Comparison of ENCODE assay signal across 15 mouse cellular contexts in the genomic region with DNA sequence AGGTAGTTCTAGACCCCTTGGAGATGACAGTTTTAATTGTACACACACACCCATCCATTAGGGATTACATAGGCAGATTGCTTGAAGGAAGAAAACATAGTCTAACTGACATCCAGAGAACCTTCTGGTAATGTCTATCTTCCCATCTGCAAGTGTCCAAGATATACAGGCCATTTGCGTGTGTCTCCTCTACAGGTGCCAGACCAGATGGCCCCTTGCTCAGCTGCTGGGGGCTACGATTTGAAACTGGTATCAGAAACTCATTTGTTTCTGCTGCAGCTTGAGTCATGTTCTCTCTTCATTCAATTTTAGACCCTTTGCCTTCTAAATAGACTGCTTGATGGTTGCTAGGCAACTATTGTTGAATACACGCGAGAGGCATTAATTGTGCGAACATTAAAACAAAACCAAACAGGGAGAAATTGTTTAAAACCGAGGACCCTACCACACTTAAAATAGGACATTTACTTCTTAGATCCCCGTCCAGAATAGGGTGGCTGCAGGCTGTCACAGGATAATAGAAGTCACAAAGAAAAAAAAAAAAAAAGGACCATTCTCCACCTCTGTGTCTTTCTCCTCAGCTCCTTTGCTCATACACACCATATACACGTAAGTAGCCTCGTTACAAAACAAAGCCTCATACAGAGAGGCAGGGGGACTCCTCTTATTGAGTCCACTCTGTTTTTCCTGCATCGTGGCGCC.
DNase-seq lines count a peak whose midpoint lies in the region; ATAC-seq lines count a peak whose summit lies in the region.
"Had no signal": no experiment of that assay in that cellular context is flagged by ENCODE, and none has a peak within 500 bp of the region (broad histone marks: within the 10 kb centered on the region; RNA-seq: fewer than 3 reads in every experiment).

No protein-coding gene starts in this region.

- no peak overlapping the region for H3K9ac ChIP-seq in forebrain, embryonic 11.5 days (ENCODE audit: low read length)
- no peak overlapping the region for H3K9ac ChIP-seq in forebrain, embryonic 15.5 days (replicated peaks)
- H3K9ac ChIP-seq in hindbrain, embryonic 15.5 days, result no peak overlapping the region
- no peak overlapping the region; the same call in 1 of the 2 replicates for H3K9ac ChIP-seq in midbrain, embryonic 16.5 days (ENCODE audit: low read depth, low read length)
- H3K9ac ChIP-seq: liver, postnatal 0 days had no signal

- no peak overlapping the region for H3K4me3 ChIP-seq in forebrain, embryonic 11.5 days (ENCODE audit: low read depth, low read length)
- H3K4me3 ChIP-seq in forebrain, embryonic 15.5 days, result no peak overlapping the region
- H3K4me3 ChIP-seq in hindbrain, embryonic 15.5 days, result no peak overlapping the region
- H3K4me3 ChIP-seq in midbrain, embryonic 16.5 days (ENCODE audit: low read depth, low read length), result no peak overlapping the region

- H3K4me2 ChIP-seq in forebrain, embryonic 11.5 days (ENCODE audit: low read depth, low read length, severe bottlenecking), result peak overlapping the region; percentile 24; the same call in 1 of the 2 replicates
- H3K4me2 ChIP-seq in forebrain, embryonic 15.5 days (replicated peaks), result peak overlapping the region; percentile 39
- H3K4me2 ChIP-seq in hindbrain, embryonic 15.5 days, result peak overlapping the region; percentile 29
- peak overlapping the region; percentile 30 for H3K4me2 ChIP-seq in midbrain, embryonic 16.5 days (ENCODE audit: low read length)

- no peaks in the 10 kb centered on the region for H3K36me3 ChIP-seq in forebrain, embryonic 11.5 days (ENCODE audit: control insufficient read depth, insufficient read depth, low read length)
- no peaks in the 10 kb centered on the region for H3K36me3 ChIP-seq in forebrain, embryonic 15.5 days
- no peaks in the 10 kb centered on the region for H3K36me3 ChIP-seq in hindbrain, embryonic 15.5 days
- no peaks in the 10 kb centered on the region for H3K36me3 ChIP-seq in midbrain, embryonic 16.5 days (ENCODE audit: control insufficient read depth, insufficient read depth, low read length)

- WGBS in forebrain, embryonic 11.5 days, result 27% methylated on average over 11 of the region's 11 CpGs
- WGBS in forebrain, embryonic 15.5 days, result 7% methylated on average over 11 of the region's 11 CpGs
- 14% methylated on average over 11 of the region's 11 CpGs for WGBS in hindbrain, embryonic 15.5 days
- 21% methylated on average over 11 of the region's 11 CpGs for WGBS in midbrain, embryonic 16.5 days

- H3K9me3 ChIP-seq in forebrain, embryonic 11.5 days (ENCODE audit: control insufficient read depth, low read length), result no peaks in the 10 kb centered on the region
- H3K9me3 ChIP-seq in forebrain, embryonic 15.5 days, result no peaks in the 10 kb centered on the region
- H3K9me3 ChIP-seq in hindbrain, embryonic 15.5 days, result no peaks in the 10 kb centered on the region
- no peaks in the 10 kb centered on the region for H3K9me3 ChIP-seq in midbrain, embryonic 16.5 days (replicated peaks; ENCODE audit: control insufficient read depth, low read length, poor library complexity, severe bottlenecking)

- DNase-seq in forebrain, embryonic 11.5 days (ENCODE audit: low spot score), result no peak
- DNase-seq in adrenal gland, postnatal 14 days, result no peak
- DNase-seq in lung, postnatal 14 days, result no peak
- no peak for DNase-seq in left cerebral cortex, adult 18-20 months (ENCODE audit: low spot score in 2 of 2)
- DNase-seq: cerebellum, postnatal 25 days; gastrocnemius, postnatal 25 days; kidney, adult 9 months; kidney, postnatal 36 days; liver; liver, postnatal 0 days; right cerebral cortex, adult 18-20 months; thymus, postnatal 36 days had no signal

- H3K27me3 ChIP-seq in forebrain, embryonic 11.5 days (ENCODE audit: control insufficient read depth, insufficient read depth, low read length), result no peaks in the 10 kb centered on the region
- no peaks in the 10 kb centered on the region for H3K27me3 ChIP-seq in forebrain, embryonic 15.5 days
- no peaks in the 10 kb centered on the region for H3K27me3 ChIP-seq in hindbrain, embryonic 15.5 days
- no peaks in the 10 kb centered on the region for H3K27me3 ChIP-seq in midbrain, embryonic 16.5 days (ENCODE audit: control insufficient read depth, insufficient read depth, low read depth, low read length)

- peaks cover 2% of the 10 kb centered on the region for H3K4me1 ChIP-seq in forebrain, embryonic 11.5 days (replicated peaks; ENCODE audit: control insufficient read depth, insufficient read depth, low read length)
- H3K4me1 ChIP-seq in forebrain, embryonic 15.5 days, result peaks cover 13% of the 10 kb centered on the region
- H3K4me1 ChIP-seq in hindbrain, embryonic 15.5 days (replicated peaks), result peaks cover 18% of the 10 kb centered on the region
- H3K4me1 ChIP-seq in midbrain, embryonic 16.5 days (ENCODE audit: control insufficient read depth, insufficient read depth, low read length), result peaks cover 12% of the 10 kb centered on the region

- no peak overlapping the region for H3K27ac ChIP-seq in forebrain, embryonic 11.5 days (ENCODE audit: low read depth, low read length)
- 0 out of 2 replicates have a peak overlapping the region, but pooled peaks have one; percentile 28 for H3K27ac ChIP-seq in forebrain, embryonic 15.5 days (replicated peaks)
- peak overlapping the region; percentile 10; the same call in 1 of the 2 replicates for H3K27ac ChIP-seq in hindbrain, embryonic 15.5 days (replicated peaks)
- peak overlapping the region; percentile 43 for H3K27ac ChIP-seq in midbrain, embryonic 16.5 days (ENCODE audit: low read length)

- peak; percentile 49 for ATAC-seq in forebrain, embryonic 11.5 days (replicated peaks; ENCODE audit: low FRiP score)
- peak; percentile 39; the same call in 1 of the 2 replicates for ATAC-seq in forebrain, embryonic 15.5 days (replicated peaks)
- no peak for ATAC-seq in hindbrain, embryonic 15.5 days (ENCODE audit: low FRiP score, low read depth)
- 0 out of 2 replicates have a peak, but pooled peaks have one; percentile 23 for ATAC-seq in midbrain, embryonic 16.5 days
- ATAC-seq: liver, postnatal 0 days had no signal
